Mouse (Mus musculus): Measurements from ENCODE around the gene Ppm1e. TPM values are rescaled to one million over a fixed set of nuclear protein-coding genes. Genes with fewer than 3 reads are reported as not detected.

Ppm1e gene
- total RNA-seq (2015; ENCODE audit: low replicate concordance) (2.5 and 3.4 TPM in 2 replicates), total RNA-seq (2017; ENCODE audit: low replicate concordance) (1.4 and 2.8 TPM in 2 replicates)

- ATAC-seq (replicated peaks; ENCODE audit: low FRiP score, poor library complexity, severe bottlenecking) = peak; percentile 81
Measured at GRCm38 (mm10) chr11:87358331-87359261, at the start of gene Ppm1e. Ppm1e (minus strand) TSS chr11:87359023.

- ATAC-seq (replicated peaks; ENCODE audit: low FRiP score, poor library complexity, severe bottlenecking) = no peak
Measured at GRCm38 (mm10) chr11:87404876-87405275, 46.1 kb upstream of the Ppm1e start, which contains the start of the genes Rad51c and Tex14. Rad51c (minus strand) TSS chr11:87404954. Tex14 (plus strand) TSS chr11:87405065.

- ATAC-seq (replicated peaks; ENCODE audit: low FRiP score, poor library complexity, severe bottlenecking) = peak; percentile 99
Measured at GRCm38 (mm10) chr11:87404111-87404853, 45.5 kb upstream of the Ppm1e start.

- no peak for ATAC-seq (replicated peaks; ENCODE audit: low FRiP score, poor library complexity, severe bottlenecking)
Measured at GRCm38 (mm10) chr11:87398402-87398801, 39.6 kb upstream of the Ppm1e start.

- ATAC-seq (replicated peaks; ENCODE audit: low FRiP score, poor library complexity, severe bottlenecking) = no peak
Measured at GRCm38 (mm10) chr11:87393855-87394254, 35.0 kb upstream of the Ppm1e start.

- no peak for ATAC-seq (replicated peaks; ENCODE audit: low FRiP score, poor library complexity, severe bottlenecking)
Measured at GRCm38 (mm10) chr11:87385676-87386075, 26.9 kb upstream of the Ppm1e start.

- no peak for ATAC-seq (replicated peaks; ENCODE audit: low FRiP score, poor library complexity, severe bottlenecking)
Measured at GRCm38 (mm10) chr11:87384551-87384950, 25.7 kb upstream of the Ppm1e start.

- ATAC-seq (replicated peaks; ENCODE audit: low FRiP score, poor library complexity, severe bottlenecking) = peak; percentile 93
Measured at GRCm38 (mm10) chr11:87367865-87368580, 9.2 kb upstream of the Ppm1e start.

- ATAC-seq (replicated peaks; ENCODE audit: low FRiP score, poor library complexity, severe bottlenecking) = no peak
Measured at GRCm38 (mm10) chr11:87367061-87367460, 8.2 kb upstream of the Ppm1e start.

- ATAC-seq (replicated peaks; ENCODE audit: low FRiP score, poor library complexity, severe bottlenecking) = no peak
Measured at GRCm38 (mm10) chr11:87365120-87365519, 6.3 kb upstream of the Ppm1e start.

GRCm38 (mm10) chr11:87359262-87359612, 414 bp upstream of the Ppm1e start:
- peak; percentile 41; the same call in 1 of the 2 replicates for ATAC-seq (replicated peaks; ENCODE audit: low FRiP score, poor library complexity, severe bottlenecking)

- ATAC-seq (replicated peaks; ENCODE audit: low FRiP score, poor library complexity, severe bottlenecking) = no peak
Measured at GRCm38 (mm10) chr11:87357317-87358300, 1.2 kb downstream of the Ppm1e start.

GRCm38 (mm10) chr11:87354861-87355260, 4.0 kb downstream of the Ppm1e start:
- ATAC-seq (replicated peaks; ENCODE audit: low FRiP score, poor library complexity, severe bottlenecking) = no peak

GRCm38 (mm10) chr11:87353646-87354170, 5.1 kb downstream of the Ppm1e start:
- no peak for ATAC-seq (replicated peaks; ENCODE audit: low FRiP score, poor library complexity, severe bottlenecking)

GRCm38 (mm10) chr11:87326381-87326780, 32.4 kb downstream of the Ppm1e start:
- no peak for ATAC-seq (replicated peaks; ENCODE audit: low FRiP score, poor library complexity, severe bottlenecking)

- ATAC-seq (replicated peaks; ENCODE audit: low FRiP score, poor library complexity, severe bottlenecking) = no peak
Measured at GRCm38 (mm10) chr11:87322558-87322957, 36.3 kb downstream of the Ppm1e start.

GRCm38 (mm10) chr11:87320007-87320406, 38.8 kb downstream of the Ppm1e start:
- ATAC-seq (replicated peaks; ENCODE audit: low FRiP score, poor library complexity, severe bottlenecking) = no peak

GRCm38 (mm10) chr11:87318956-87319708, 39.7 kb downstream of the Ppm1e start:
- no peak for ATAC-seq (replicated peaks; ENCODE audit: low FRiP score, poor library complexity, severe bottlenecking)

All from erythroid progenitor cell, adult 5-6 weeks (primary cell).